Mouse (Mus musculus) T-helper 2 cell (primary cell): ENCODE measurements at regions not wholly inside any gene's neighbourhood (a gene's known extent, or its start where the extent isn't known, plus 50 kb on each side); places are given as distances from the start of the nearest gene placed in this dataset.

Experiments used
- in situ Hi-C: fragments of 300-600 bp; cut with MboI, MseI; formaldehyde crosslinking; loops from one replicate; pipeline ENCODE4 v1.15.1; 2025; ENCODE audit warnings: high pct_unique_total_duplicates

DNA sequence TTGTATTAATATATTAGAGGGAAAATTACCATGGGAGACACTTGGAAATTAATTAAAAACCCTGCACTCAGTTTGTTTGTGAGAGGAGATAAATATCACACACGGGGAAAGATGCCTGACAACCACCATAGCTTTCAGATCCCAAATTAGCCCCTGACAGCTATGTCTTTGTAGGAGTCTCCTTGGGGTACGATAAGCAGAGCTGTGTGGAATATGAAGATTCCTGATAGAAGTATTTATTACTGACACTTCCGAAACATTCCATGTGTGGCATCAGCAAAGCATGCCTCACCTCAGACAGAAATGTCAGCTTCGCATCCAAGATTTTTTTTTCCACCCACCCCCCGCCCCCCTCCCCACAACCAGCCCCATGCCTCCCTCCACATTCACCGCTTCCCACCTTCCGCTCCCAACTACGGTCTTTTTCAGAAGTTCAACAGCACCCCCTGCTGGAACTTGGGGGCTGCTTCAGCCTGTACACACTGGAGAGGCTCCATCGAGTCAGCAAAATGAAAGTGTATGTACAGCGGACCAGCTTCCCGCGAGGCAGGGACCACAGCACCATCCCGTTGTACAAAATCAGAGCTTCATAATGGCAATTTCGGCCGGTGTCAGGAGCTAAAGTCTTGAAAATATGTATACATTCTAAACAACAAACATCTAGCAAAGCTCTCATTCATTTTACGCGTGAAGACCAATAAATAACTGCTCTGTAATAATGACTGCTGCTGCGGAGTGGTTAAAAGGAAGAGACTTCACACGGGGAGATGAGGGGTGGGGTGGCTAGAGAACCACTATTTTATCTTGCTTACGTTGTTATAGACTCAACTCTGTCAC lies 66.7 kb downstream of the Rwdd3 start:
- in situ Hi-C loops: no loop called here

DNA sequence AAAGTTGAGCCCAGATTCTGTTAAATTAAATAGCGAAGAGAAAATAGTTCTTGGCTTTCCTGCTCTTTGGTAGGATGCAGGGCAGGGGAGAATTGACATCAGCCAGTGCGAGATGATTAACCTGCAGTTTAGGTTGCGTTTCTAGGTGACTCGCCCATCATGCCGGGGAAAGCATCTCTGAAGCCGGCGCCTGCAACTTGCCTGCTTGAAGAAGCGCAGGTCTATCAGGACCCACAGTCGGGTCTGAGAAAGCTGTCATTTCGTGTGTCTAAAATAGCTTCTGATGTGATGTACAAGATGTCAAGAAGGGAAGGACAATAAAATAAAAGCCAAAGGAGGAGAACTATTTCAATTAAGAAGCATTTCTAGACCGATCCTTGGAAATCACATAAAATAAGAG lies 68.6 kb downstream of the Rwdd3 start:
- in situ Hi-C loops: no loop called here

GRCm38 (mm10) chr3:121102120-121102519 lies 69.4 kb downstream of the Rwdd3 start:
- in situ Hi-C loops: no loop called here

DNA sequence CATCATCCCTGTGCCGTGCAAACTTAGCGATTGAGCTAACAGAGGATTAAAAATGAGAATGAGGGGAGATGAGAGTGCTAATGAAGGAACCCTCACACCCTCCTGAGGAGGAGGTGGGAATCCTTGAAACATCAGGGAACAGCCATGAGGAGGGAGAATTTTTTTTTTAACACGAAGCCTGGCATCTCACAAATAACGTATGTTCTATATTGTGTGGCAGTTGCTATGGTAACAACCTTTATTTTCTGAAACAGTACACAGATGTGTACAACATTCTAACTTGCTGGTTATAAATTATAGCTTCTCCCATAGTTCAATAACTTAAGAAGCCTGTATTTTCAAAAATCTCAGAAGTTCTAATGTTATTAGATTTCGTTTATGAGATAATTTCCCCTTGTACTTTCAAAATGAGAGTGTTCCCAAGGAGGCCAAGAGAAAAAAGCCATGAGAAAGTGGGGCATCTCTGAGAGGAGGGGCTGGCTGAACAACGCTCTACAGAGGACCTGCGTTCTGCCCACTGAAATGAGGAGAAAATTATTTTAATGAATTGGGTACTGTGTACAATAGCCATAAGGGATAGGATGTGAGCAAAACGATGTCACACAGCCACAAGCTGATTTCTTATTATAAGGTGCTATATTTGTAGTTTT lies 71.2 kb downstream of the Rwdd3 start:
- in situ Hi-C loops: no loop called here

GRCm38 (mm10) chr3:121093509-121093908 lies 78.0 kb downstream of the Rwdd3 start:
- in situ Hi-C loops: no loop called here

- in situ Hi-C loops: no loop called here
Measured at GRCm38 (mm10) chr3:121088724-121089123, 82.8 kb downstream of the Rwdd3 start.

DNA sequence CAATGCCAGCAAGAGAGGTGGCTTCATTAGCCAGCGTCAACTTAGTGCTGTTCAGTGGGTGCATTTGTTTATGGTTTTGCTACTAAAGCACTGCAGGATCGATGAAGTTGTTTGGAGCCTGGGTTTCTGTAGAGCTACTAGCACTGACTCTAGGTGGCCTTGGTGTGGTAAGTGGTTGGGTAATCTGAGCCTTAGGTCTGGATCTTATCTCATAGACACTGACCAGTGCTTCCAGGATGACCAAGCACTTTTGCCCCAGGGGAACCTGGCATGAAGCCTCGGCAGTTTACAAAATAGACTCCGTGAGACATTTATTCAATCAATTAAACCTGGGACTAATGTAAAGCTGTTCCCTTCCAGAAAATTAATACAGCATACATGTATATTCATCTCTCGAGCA lies 102.8 kb downstream of the Rwdd3 start:
- in situ Hi-C loops: no loop called here

GRCm38 (mm10) chr3:121035904-121036549 lies 135.5 kb downstream of the Rwdd3 start:
- in situ Hi-C loops: no loop called here

- in situ Hi-C loops: no loop called here
Measured at GRCm38 (mm10) chr3:121025546-121026157, 145.8 kb downstream of the Rwdd3 start.

DNA sequence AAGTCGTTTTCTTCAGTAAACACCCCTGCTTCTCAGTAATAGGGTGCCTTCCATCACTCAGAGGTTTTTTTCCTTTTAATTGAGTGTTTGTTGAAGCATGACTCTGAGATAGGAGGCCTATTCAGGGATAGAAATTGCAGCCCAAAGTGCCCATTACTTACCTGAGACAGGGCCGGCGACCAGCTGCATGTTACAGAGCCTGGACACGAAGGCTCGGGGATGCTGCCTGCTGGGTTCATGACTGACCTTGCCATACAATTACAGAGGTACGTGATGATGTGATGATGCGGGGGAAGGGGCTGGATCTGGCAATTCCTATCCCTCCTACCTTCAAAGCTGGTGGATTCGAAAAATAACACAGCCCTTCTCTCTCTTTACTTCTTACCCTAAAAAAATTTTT lies 146.7 kb downstream of the Rwdd3 start:
- in situ Hi-C loops: no loop called here

- in situ Hi-C loops: no loop called here
Measured at GRCm38 (mm10) chr3:121021126-121021848, 150.2 kb downstream of the Rwdd3 start.

GRCm38 (mm10) chr3:121009223-121009622 lies 162.3 kb downstream of the Rwdd3 start:
- in situ Hi-C loops: no loop called here

GRCm38 (mm10) chr3:120983556-120984270 lies 187.8 kb downstream of the Rwdd3 start:
- in situ Hi-C loops: no loop called here

- in situ Hi-C loops: no loop called here
Measured at GRCm38 (mm10) chr3:120982795-120983555, 188.5 kb downstream of the Rwdd3 start.

- in situ Hi-C loops: no loop called here
Measured at GRCm38 (mm10) chr3:120982218-120982617, 189.3 kb downstream of the Rwdd3 start.

- in situ Hi-C loops: no loop called here
Measured at GRCm38 (mm10) chr3:120970746-120971466, 200.6 kb downstream of the Rwdd3 start.

DNA sequence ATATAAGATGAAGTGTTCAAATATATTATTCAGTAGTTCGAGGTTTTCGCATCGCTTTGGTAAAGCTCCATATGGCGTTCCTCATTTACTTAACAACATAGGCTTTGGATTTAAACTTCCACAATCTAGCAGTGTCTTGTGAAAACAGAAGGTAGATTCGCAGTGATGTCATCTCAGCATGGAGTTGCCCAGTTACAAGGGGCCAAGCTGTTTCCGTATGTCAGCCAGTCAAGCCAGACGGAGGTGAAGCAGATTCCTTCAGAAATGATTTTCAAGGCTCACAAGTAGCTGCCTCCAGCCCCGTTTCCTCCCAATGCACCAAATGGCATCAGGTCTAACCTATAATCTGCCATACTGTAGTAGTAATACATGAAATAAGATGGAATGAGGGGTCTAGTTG lies 224.6 kb downstream of the Rwdd3 start:
- in situ Hi-C loops: no loop called here

DNA sequence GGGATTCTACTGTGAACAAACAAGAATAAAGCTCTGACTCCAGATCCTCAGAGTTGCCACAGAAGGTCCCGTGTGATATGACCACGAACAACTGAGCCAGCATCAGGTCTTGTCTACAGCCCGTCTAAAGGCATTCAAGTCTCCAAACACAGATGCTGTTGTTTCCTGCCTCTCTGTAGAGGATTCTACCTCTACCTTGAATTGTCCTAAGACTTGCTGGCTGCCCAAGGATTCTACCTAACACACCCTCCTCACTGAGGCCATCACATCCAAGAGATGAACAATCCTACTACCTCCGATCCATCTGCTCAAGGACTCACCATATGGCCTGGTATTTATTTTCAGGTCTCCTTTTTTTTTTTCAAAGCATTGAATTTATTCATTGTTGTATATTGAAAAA lies 237.1 kb downstream of the Rwdd3 start:
- in situ Hi-C loops: no loop called here

- in situ Hi-C loops: no loop called here
Measured at GRCm38 (mm10) chr3:120920351-120920750, 251.1 kb downstream of the Rwdd3 start.
